Mouse (Mus musculus) stomach, embryonic 14.5 days (tissue): ENCODE measurements around the gene Crispld2. TPM values are rescaled to one million over a fixed set of nuclear protein-coding genes. Genes with fewer than 3 reads are reported as not detected.

Experiments
- ATAC-seq: fragments of 200-750 bp; cut with Nextera tagmentation; 2 replicates; pipeline ENCODE4 v1.8.0; 2017; ENCODE audit warnings: low read depth, moderate TSS enrichment; ENCODE audit not compliant: insufficient number of reproducible peaks, insufficient read depth, low FRiP score
- H3K27ac ChIP-seq: fragments of 300-500 bp; sonication (generic); 2 replicates; pipeline ENCODE4 v1.5.1; 2014; ENCODE audit warnings: mild to moderate bottlenecking, low read length, moderate library complexity, mixed read lengths
- H3K27me3 ChIP-seq: fragments of 300-500 bp; sonication (generic); 2 replicates; pipeline ENCODE4 v1.6.1; 2014; ENCODE audit warnings: low read length, control low read depth, mixed read lengths; ENCODE audit not compliant: control insufficient read depth, insufficient read depth
- H3K36me3 ChIP-seq: fragments of 300-500 bp; sonication (generic); 2 replicates; pipeline ENCODE4 v1.6.1; 2014; ENCODE audit warnings: mild to moderate bottlenecking, control low read depth, low read length, moderate library complexity, mixed read lengths; ENCODE audit not compliant: control insufficient read depth, insufficient read depth
- H3K4me1 ChIP-seq: fragments of 300-500 bp; sonication (generic); 2 replicates; pipeline ENCODE4 v1.6.1; 2014; ENCODE audit warnings: low read length, control low read depth, mixed read lengths; ENCODE audit not compliant: control insufficient read depth, insufficient read depth
- H3K4me2 ChIP-seq: fragments of 300-500 bp; sonication (generic); replicated peaks from 2 replicates; pipeline ENCODE4 v1.6.1; 2014; ENCODE audit warnings: low read depth, low read length, control low read depth
- H3K4me3 ChIP-seq: fragments of 300-500 bp; sonication (generic); 2 replicates; pipeline ENCODE4 v1.5.1; 2014; ENCODE audit warnings: low read depth, low read length, control low read depth
- H3K9ac ChIP-seq: fragments of 300-500 bp; sonication (generic); replicated peaks from 2 replicates; pipeline ENCODE4 v1.6.1; 2014; ENCODE audit warnings: low read depth, mild to moderate bottlenecking, control low read depth, low read length, moderate library complexity, mixed read lengths
- H3K9me3 ChIP-seq: fragments of 300-500 bp; sonication (generic); 2 replicates; pipeline ENCODE4 v1.6.1; 2016; ENCODE audit warnings: low read depth, low read length, control low read depth; ENCODE audit not compliant: control insufficient read depth
- WGBS: fragments of 180-500 bp; shearing (Covaris S2); extraction: QIAGEN DNeasy Blood & Tissue Kit; methylation state at CpG from one replicate; pipeline ENCODE4 v1.1.7; 2014; 5-methylcytosine and 5-hydroxymethylcytosine counted together
- polyA plus RNA-seq: library from polyadenylated mRNA; unstranded; fragments of >200 nt; fragmentation: Nextera tagmentation; extraction: Ambion mirVana; gene quantifications from 2 replicates; pipeline ENCODE4 v1.2.1, GENCODE M21; 2014

Crispld2 gene
- polyA plus RNA-seq, 1 experiment from 2014 or later: 29.1 TPM

GRCm38 (mm10) chr8:120083261-120083660 lies 91.0 kb downstream of the Crispld2 start:
- Histone ChIP-seq H3K36me3 (peaks cover 44% of the 10 kb centered on the region), H3K27ac (no peak overlapping the region)
- ATAC-seq: no peak

GRCm38 (mm10) chr8:120084783-120085182 lies 92.5 kb downstream of the Crispld2 start:
- Histone ChIP-seq H3K9me3 (no peaks in the 10 kb centered on the region), H3K4me1 (no peaks in the 10 kb centered on the region), H3K4me2 (no peak overlapping the region), H3K27ac (no peak overlapping the region), H3K4me3 (no peak overlapping the region), H3K27me3 (no peaks in the 10 kb centered on the region), H3K36me3 (peaks cover 49% of the 10 kb centered on the region), H3K9ac (no peak overlapping the region)
- ATAC-seq: no peak
- 87% methylated on average over 8 of the region's 8 CpGs for WGBS

More at GRCm38 (mm10) chr8:120083261-120083660, 91.0 kb downstream of the Crispld2 start:
- Histone ChIP-seq H3K4me3 (no peak overlapping the region), H3K9ac (no peak overlapping the region), H3K27me3 (no peaks in the 10 kb centered on the region), H3K4me2 (no peak overlapping the region), H3K9me3 (no peaks in the 10 kb centered on the region), H3K4me1 (no peaks in the 10 kb centered on the region)
- 97% methylated on average over 8 of the region's 8 CpGs for WGBS

- ATAC-seq: peak; percentile 71
- Histone ChIP-seq H3K36me3 (peaks cover 55% of the 10 kb centered on the region), H3K4me1 (no peaks in the 10 kb centered on the region), H3K9ac (no peak overlapping the region), H3K4me2 (no peak overlapping the region), H3K27me3 (no peaks in the 10 kb centered on the region), H3K27ac (no peak overlapping the region), H3K9me3 (no peaks in the 10 kb centered on the region), H3K4me3 (no peak overlapping the region)
- 62% methylated on average over 7 of the region's 7 CpGs for WGBS
Measured at GRCm38 (mm10) chr8:120089511-120089910, 97.3 kb downstream of the Crispld2 start.

GRCm38 (mm10) chr8:120091032-120091431 lies 98.8 kb downstream of the Crispld2 start:
- Histone ChIP-seq H3K4me3 (no peak overlapping the region), H3K9ac (no peak overlapping the region), H3K4me2 (no peak overlapping the region), H3K4me1 (peaks cover 2% of the 10 kb centered on the region; the same call in 1 of the 2 replicates), H3K9me3 (no peaks in the 10 kb centered on the region), H3K27ac (no peak overlapping the region), H3K36me3 (peaks cover 41% of the 10 kb centered on the region), H3K27me3 (no peaks in the 10 kb centered on the region)
- 89% methylated on average over 3 of the region's 3 CpGs for WGBS
- no peak for ATAC-seq

GRCm38 (mm10) chr8:120093103-120093502 lies 100.9 kb downstream of the Crispld2 start:
- Histone ChIP-seq H3K9me3 (no peaks in the 10 kb centered on the region), H3K4me1 (peaks cover 2% of the 10 kb centered on the region; the same call in 1 of the 2 replicates), H3K27ac (no peak overlapping the region), H3K4me2 (no peak overlapping the region), H3K4me3 (no peak overlapping the region), H3K36me3 (peaks cover 22% of the 10 kb centered on the region), H3K9ac (no peak overlapping the region), H3K27me3 (no peaks in the 10 kb centered on the region)
- ATAC-seq: no peak
- 81% methylated on average over 3 of the region's 3 CpGs for WGBS

GRCm38 (mm10) chr8:120094801-120095200 lies 102.6 kb downstream of the Crispld2 start:
- Histone ChIP-seq H3K27ac (no peak overlapping the region), H3K4me2 (no peak overlapping the region)

GRCm38 (mm10) chr8:120096486-120096885 lies 104.2 kb downstream of the Crispld2 start:
- H3K9ac ChIP-seq: no peak overlapping the region
- H3K4me1 ChIP-seq: peaks cover 12% of the 10 kb centered on the region
- WGBS: 62% methylated on average over 2 of the region's 2 CpGs
- H3K9me3 ChIP-seq: no peaks in the 10 kb centered on the region
- ATAC-seq: no peak
- no peak overlapping the region for H3K4me2 ChIP-seq
- no peak overlapping the region for H3K4me3 ChIP-seq
- H3K27me3 ChIP-seq: no peaks in the 10 kb centered on the region
- H3K27ac ChIP-seq: no peak overlapping the region
- H3K36me3 ChIP-seq: peaks cover 13% of the 10 kb centered on the region

More at GRCm38 (mm10) chr8:120094801-120095200, 102.6 kb downstream of the Crispld2 start:
- H3K4me3 ChIP-seq: no peak overlapping the region
- no peaks in the 10 kb centered on the region for H3K27me3 ChIP-seq
- H3K9ac ChIP-seq: no peak overlapping the region
- 85% methylated on average over 10 of the region's 10 CpGs for WGBS
- ATAC-seq: no peak
- peaks cover 16% of the 10 kb centered on the region for H3K36me3 ChIP-seq
- peaks cover 4% of the 10 kb centered on the region; the same call in 1 of the 2 replicates for H3K4me1 ChIP-seq
- no peaks in the 10 kb centered on the region for H3K9me3 ChIP-seq

- WGBS: 4% methylated on average over 25 of the region's 25 CpGs
- no peak for ATAC-seq
- Histone ChIP-seq H3K9me3 (no peaks in the 10 kb centered on the region), H3K4me3 (peak overlapping the region; percentile 72), H3K36me3 (no peaks in the 10 kb centered on the region), H3K27me3 (no peaks in the 10 kb centered on the region), H3K9ac (peak overlapping the region; percentile 82), H3K27ac (peak overlapping the region; percentile 88; the same call in 1 of the 2 replicates), H3K4me1 (peaks cover 18% of the 10 kb centered on the region), H3K4me2 (peak overlapping the region; percentile 81)
Measured at GRCm38 (mm10) chr8:120100388-120101067, 108.3 kb downstream of the Crispld2 start.
